Mouse (Mus musculus) CD4-positive, CD25-positive, alpha-beta regulatory T cell, adult 2 months (primary cell): Measurements from ENCODE around the gene Lcn3.
"Not testable (repeated sequence)": the region's sequence is repeated elsewhere in the genome, so short reads cannot be mapped to it uniquely, and the experiment has no call there.

ENCODE experiments used
- DNase-seq: peaks from one replicate; pipeline ENCODE4 v3.0.0-alpha.2; 2012; ENCODE audit warnings: low read depth, low spot score

The Lcn3 gene

DNA sequence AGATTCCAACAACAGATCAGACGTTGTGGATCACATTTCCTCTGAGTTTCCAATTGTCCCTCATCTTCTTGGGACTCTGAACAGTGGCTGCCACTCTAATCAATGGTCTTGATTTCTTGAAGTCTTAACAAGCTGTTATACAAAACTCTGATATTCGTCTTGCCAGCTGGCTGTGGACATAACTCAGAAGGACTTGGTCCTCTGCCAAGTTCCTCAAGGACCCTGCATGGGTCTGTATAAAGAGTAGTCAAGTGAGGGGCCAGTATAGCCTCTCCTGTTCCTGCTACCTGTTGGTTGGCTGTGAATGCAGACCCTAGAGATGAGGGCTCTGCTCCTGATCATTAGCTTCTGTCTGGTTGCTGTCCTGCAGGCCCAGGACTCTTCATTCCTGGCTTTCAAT lies at the start of gene Lcn3:
Gene Lcn3 (plus strand): TSS at position 301 of the 400 bp plus-strand sequence.
- no peak for DNase-seq

DNA sequence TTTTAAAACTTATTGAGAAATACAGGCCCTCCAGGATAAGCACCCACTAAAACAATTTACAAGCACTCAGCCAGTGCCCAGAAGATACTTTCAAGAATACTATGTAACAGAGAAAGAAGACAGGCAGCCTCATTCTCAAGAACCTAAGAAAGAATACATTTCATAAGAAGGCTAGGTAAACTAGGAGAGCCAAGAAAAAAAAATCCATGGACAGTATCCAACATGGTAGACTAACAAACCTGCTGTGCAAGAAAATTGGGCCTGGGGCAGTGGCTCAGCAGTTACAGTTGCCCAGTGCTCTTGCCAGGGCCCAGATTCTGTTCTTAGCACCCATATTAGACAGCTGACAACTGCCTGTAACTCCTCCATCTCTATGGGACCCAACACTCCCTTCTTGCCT lies 48.1 kb upstream of the Lcn3 start:
- no peak for DNase-seq

DNA sequence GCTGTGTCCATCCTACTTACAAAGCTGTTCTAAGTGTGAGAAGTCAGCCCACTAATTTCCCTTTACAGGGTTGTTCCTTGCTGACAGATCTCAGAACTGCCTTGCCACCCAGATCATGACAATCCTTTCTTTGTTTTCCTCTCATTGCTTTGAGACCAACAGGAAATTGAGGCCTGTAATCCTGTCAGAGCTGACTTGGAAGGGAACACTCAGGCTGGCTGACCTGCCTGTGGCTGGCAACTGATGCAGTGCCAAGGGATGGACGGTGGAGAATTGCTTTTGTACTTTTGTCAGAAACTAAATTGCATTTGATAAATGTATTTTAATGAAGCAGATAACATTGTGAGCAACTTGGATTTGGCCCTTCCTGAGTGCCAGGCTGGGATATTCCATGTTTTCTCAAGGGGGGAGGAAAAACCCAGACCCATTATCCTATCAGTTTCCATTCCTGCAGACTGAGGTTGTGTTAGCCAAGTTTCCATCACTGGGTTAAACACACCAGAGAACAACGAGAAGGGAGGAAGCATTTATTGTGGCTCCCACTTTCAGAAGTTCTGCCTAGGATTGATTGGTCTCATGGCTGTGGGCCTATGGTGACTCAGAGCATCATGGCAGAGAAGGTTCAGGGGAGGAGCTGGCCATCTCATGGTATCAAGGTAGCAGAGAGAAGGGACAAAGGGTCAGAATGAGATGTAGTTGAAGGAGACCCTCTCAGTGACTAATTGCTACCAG lies 32.0 kb upstream of the Lcn3 start:
- DNase-seq, result no peak

DNA sequence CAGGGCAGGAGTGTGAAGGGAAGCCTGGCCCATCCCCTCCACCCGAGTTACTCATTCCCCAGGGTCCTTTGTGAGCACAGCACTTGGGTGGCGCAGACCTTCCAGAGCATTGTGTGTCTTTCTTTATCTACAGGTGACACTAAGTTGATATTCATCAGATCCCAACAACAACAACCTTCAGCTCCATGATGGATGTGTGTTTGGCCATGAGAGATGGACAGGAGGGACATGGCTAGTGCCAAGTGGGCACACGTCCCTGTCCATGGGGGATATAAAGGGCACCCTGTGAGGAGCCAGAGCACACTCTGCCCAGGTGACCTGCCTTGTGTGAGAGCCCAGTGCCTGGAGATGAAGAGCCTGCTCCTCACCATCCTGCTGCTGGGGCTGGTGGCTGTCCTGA lies 28.7 kb upstream of the Lcn3 start, which contains the start of gene Obp2b:
Gene Obp2b (plus strand): TSS at position 301 of the 400 bp plus-strand sequence.
- not testable (repeated sequence) for DNase-seq

DNA sequence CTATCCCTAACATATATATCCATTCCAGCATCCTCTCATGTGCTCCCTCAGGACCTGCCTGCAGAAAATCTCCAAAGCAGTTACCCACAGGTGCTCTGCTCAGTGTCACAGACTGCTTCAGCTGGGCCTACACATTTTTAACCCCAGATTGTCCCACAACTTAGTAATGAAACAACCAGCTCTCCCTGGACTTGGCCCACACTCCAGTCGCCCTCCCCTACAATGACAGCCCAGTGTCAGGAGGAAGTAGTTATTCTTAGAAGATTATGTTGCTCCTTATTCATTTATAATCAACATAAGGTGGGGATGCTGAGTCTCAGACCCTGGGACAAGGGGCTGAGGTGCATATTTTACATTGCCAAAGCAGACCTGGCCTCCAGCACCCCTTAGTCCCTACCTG lies 23.7 kb upstream of the Lcn3 start:
- DNase-seq, result no peak

DNA sequence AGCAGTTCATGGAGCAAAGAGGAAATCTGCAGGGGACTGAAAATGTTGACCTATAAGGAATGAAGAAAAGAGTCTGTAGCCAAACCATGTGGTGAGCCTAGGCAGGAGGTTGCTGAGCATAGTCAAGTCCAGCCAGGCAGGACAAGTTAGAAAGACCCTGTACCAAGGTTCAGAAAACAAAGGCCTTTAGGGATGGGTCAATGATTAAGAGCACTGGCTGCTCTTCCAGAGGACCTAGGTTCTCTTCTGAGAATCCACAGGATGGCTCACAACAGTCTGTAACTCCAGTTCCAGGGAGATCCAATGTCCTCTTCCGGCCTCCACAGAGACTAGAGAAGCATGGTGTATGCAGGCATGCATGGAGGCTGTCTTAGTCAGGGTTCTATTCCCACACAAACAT lies 11.2 kb upstream of the Lcn3 start:
- no peak for DNase-seq

DNA sequence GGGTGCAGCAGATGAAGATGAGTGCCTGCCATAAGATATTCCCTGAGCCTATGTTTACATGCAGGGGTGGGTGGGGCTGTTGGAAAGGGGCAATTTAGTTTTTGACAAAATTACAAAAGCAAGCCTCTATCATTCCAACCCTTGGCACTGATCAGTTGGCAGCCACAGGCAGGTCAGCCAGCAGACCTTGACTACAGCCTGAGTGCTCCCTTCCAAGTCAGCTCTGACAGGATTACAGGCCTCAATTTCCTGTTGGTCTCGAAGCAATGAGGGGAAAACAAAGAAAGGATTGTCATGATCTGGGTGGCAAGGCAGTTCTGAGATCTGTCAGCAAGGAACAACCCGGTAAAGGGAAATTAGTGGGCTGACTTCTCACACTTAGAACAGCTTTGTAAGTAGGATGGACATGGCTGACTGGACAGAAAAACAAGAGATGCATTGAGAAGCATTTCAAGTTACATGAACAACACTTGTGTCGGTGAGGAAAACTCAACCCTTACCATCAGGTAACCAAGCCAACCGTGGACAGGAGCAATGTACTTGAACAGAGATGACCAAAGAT lies 7.2 kb upstream of the Lcn3 start:
- DNase-seq, result no peak

DNA sequence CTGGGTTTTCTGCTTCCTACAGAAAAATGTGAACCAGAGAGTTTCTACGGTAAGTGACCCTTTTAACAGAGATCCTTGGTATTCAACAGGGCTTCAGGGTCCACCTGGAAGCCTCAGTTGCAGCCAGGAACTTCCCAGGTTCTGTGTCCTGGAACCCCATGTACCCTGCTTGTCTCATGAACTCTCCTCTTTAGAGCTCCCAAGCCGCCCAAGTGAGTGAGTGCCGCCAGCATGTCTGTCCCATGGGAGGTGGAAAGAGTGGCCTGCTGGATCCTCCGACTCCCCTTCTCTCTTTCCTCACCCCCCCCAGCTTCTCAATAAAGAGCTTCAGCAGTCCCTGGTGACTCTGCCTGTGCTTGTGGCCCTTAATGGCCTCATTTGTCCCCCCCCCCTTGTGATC lies 2.4 kb downstream of the Lcn3 start:
- DNase-seq, result no peak

DNA sequence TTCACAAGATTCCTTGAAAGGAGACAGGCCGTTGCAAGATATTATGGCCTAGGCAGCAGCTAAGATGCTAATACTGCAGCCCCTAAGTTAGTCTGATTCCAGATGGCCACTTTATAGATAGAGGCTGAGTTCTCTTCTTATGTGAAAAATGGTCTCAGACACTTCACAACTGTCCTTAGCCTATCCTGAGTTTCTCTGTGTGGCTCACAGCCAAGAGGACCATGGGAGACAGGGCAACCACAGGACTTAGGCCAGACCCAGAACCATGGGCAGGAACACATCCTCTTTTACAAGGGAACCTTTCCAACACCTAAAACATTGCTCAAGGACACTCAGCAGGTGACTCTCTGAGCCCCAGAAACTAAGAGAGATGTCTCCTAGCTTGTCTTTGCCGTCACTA lies 8.1 kb downstream of the Lcn3 start:
- no peak for DNase-seq

DNA sequence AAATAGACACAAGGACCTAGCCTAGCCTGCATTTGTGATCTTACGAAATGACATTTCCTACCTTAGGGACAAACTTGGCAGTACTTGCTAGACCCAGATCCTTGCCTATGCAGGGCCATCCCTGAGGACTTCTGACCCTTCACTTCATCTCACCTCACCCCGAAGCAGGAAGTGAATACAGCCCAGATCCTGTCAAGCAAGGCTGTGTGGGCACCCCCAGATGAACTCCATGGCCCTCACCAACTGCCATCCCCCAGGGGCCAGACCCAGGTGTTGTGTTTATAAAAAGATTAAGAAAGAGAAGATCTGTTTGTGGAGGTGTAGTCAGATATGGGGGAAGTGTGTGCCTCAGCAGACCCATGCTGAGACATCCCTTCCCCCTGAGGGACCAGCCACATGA lies 9.3 kb downstream of the Lcn3 start:
- no peak for DNase-seq

DNA sequence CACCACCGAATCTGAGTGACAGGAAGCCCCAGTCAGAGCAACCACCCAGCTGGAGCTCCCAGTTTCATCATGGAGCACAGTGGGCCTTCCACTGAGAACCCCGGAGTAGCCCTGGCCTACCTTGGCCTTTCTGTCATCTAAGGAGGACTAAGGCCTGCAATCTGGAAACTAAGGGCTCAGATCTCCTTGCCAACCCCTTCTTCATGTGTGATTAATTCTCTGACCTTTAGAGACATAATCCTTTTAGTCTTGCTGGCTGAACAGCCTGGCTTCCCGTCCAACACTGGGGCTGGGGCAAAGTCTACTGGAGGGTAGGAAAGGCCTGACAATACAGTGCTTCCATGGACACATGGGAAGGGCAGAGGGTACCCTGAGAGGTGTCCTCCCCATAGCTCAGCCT lies 10.6 kb downstream of the Lcn3 start:
- DNase-seq, result no peak

DNA sequence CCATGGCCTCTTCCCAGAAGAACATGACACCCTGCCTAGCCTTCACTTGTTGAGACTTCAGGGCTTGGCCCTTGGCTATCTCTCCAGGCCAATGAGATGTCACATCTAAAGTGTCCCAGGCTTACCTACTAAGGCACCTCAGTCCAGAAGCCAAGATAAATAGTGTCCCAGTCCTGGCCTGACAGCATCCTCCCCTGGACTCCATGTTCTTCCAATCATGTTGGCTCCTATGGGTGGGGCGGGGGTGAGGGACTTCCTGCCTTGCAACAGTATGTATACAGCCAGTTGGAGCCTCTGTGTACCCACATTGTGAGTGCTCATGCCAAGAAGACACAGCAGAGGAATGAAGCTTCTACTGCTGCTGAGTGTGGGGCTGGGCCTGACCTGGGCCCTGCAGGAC lies 11.3 kb downstream of the Lcn3 start, which contains the start of gene Lcn11:
Gene Lcn11 (plus strand): TSS at position 301 of the 400 bp plus-strand sequence.
- no peak for DNase-seq

DNA sequence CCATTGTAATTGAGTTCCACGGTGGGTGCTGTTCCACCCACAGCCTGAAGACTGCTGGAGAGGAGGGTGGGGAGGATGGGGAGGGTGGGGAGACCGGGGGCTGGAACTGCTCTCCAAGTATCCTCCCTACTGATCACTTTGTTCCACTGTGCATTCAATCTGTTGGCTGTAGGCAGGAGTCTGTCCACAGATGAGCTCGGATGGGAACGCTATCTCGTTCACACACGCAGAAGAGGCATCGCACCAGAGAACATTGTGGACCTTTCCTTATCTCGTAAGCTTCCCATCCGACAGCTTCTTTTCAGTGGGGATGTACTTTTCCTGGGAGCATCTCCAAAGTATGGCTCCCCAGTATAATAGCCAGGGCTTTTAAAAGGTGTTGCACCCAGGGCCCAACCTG lies 13.7 kb downstream of the Lcn3 start:
- no peak for DNase-seq

DNA sequence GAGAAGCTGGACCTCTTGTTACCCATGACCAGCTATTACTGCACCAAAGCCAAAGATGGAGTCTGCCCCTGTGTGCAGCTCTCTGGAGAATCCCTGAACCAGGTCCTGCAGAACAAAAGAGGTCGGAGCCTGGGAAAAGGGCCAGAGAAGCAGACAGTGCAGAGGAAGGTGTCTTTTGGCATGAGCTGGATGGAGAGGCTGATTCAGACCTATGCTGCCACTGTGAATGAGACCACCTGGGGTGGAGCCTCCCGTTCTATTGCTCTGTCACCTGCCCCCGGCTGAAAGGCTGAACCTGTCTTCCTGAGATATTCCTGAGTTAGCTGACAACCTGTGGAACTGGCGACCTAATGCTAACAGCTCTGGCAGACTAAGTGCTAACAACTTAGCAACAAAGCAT lies 15.6 kb downstream of the Lcn3 start:
- DNase-seq, result no peak

DNA sequence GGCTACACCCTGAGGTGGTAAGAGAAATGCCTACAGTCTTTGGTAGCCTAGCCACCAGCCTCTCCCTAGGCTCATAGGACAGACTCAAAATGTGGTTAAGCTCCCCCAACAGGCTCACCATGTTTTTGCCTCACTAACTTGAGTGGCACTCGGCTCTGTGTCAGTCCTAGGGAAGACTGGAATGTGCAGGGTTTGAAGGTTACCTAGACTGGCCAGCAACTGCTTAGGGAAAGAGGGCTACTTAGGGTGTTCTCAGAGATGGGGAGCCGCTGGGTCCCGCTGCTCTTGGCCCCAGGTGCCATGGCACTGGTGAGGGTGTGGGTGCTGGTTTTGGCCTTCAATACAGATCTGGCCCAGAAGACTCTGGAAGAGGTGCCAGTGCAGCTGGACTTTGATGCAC lies 16.6 kb downstream of the Lcn3 start, which contains the start of gene Gm13539:
Gene Gm13539 (plus strand): TSS at position 301 of the 400 bp plus-strand sequence.
- no peak for DNase-seq

DNA sequence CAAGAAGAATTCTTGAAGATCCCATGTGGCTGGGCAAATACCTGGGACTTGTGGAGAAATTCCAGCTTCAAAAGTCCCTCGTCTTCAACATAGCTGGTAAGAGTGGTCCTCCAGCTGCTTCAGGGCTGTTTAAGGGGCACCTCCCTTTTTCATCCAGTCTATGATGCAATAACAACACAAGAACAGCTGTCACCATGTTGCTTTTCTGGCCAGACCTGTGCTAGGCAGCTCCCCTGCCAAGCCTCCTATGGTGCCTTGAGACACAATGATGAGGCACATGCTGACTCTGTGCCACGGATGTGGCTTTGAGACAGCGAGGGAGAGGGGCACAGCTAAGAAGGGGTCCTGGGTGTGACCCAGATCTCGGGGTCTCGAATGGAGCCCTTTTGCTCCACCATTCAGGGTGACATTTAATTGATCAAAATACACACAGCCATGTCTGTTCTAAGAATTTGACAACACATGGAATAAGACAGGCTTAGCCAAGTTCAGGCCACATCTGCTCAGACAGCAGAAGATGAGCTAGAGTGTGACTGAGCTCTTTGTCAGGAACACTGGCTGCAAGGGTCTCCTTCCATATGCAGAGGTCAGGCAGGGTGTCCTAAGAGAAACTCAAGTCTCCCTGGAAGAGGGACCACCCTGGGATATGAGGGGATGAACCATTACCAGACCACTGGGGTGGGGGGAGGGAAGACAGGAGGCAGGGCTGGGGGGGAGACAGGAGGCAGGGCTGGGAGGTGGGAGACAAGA lies 20.4 kb downstream of the Lcn3 start:
- DNase-seq, result no peak

DNA sequence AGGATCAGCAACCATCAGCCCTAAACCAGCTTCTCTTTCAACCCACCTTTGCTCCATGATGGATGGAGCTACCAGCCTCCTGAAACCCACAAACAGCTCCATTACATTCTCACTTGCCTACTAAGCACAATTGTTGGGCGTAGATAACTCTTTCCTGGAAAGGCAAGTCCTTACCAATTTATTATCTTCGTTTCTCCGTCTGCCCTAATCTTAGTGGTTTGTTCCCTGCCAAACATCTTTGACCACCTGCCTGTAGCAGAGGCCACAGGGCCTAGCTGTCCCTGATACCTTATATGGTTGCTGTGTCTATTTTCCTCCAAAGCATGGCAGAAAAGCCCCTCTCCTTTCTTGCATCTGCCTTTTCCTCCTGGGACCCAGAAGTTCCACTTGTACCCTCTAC lies 23.7 kb downstream of the Lcn3 start:
- DNase-seq, result no peak

DNA sequence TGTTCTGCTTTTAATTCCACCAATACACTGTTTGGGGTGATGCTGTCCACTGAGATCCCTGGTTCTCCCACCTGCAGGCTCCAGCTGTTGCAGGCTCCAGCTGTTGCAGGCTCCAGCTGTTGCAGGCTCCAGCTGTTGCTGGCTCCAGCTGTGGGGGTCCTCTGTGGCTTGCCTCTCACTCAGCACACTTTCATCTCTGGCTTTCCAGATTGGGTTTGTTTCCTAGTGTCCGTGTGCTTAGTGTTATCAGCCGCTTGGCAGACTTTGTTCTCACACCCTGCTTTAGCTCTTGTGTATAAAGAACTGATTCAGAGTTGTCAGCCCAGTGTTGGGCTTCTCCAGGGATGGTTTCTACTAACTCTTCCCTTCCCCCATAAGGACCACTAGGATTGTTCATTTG lies 32.3 kb downstream of the Lcn3 start:
- DNase-seq, result no peak

DNA sequence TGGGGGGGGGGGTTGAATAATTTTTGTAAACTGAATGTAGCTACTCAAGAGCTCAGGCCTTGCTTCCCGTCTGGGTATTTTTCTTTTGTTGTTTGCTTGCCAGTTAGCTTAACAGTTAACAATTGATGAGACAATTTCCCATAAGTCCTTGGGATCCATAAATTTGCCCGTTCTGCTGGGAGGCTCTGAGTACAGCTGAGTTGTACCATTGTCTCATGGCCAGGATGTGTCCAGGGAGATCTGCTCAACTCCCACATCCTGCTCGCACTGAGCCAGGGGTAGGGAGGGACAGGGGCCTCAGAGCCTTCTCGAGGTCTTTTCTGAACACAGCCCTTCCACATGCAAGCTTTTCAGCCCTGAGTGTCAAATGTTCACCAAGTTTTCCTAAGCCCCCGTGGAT lies 32.7 kb downstream of the Lcn3 start:
- no peak for DNase-seq

DNA sequence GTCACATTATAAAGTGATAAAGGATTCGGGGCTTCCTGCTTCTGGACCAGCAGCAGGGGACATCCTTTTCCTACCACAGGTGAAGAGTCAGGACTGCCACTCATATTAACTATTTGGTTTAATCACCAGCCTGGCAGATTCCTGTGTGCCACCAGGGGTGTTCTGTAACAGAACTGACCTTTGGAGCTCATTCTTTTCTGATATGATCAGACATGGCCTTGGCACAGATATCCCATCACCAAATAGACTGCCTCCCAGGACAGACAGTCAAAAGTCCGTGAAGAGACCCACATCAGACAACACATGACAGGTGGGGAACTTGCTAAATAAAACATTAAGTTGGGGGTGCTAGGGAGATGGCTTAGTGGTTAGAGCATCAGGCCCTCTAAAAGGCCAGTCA lies 46.3 kb downstream of the Lcn3 start:
- no peak for DNase-seq

DNA sequence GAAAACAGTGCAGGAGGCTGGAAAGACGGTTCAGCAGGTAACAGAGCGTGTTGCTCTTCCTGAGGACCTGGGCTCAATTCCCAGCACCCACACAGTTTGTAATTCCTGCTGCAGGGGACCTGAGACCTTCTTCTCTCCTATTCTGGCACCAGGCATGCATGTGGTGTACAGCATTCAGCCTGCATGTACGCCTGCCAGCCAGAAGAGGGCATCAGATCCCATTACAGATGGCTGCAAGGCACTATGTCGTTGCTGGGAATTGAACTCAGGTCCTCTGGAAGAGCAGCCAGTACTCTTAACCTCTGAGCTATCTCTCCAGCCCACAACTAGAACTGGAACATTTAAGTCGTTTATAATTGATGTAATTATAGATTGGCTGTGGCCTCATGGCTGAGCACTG lies 48.0 kb downstream of the Lcn3 start:
- no peak for DNase-seq

DNA sequence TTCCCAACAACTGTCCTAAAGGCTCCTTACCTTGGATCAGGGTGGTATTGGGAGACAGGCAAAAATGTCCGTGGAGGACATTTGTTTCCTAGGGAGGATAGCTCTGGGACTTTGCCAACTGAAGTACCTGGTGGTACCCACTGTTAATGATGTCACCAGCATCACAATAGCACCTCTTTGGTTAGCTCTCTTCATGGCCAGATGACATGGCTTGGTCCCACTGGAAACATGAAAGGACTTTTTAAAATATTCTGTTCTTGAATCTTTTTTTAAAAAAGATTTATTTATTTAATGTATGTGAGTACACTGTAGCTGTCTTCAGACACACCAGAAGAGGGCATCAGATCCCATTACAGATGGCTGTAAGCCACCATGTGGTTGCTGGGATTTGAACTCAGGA lies 50.4 kb downstream of the Lcn3 start, which contains the start of gene Glt6d1:
Gene Glt6d1 (minus strand): TSS at position 101 of the 400 bp plus-strand sequence.
- not testable (repeated sequence) for DNase-seq
